Mouse (Mus musculus) left cerebral cortex, postnatal 4 days (tissue): ENCODE results near the gene Stat6. TPM values are rescaled to one million over a fixed set of nuclear protein-coding genes. Genes with fewer than 3 reads are reported as not detected.
"Not testable (repeated sequence)": the region's sequence is repeated elsewhere in the genome, so short reads cannot be mapped to it uniquely, and the experiment has no call there.

ENCODE experiments used
- DNase-seq: peaks from one replicate; pipeline ENCODE4 v3.0.0-alpha.2; 2022
- intact Hi-C: fragments of 180-260 bp; cut with DNase I; formaldehyde crosslinking; loops from one replicate; pipeline ENCODE4 v1.15.1; 2025
- total RNA-seq, 2 experiments: library from RNA; stranded (reverse); gene quantifications; 2 replicates each; pipeline ENCODE4 v1.2.3; 2021

Gene Stat6
- total RNA-seq, 2 experiments from 2014 or later = 6.0 to 6.1 TPM

GRCm38 (mm10) chr10:127641861-127642771, 670 bp upstream of the Stat6 start:
- peak; percentile 86 for DNase-seq
- intact Hi-C loops = no loop called here

GRCm38 (mm10) chr10:127643553-127644238, 910 bp downstream of the Stat6 start:
- DNase-seq = no peak
- intact Hi-C loops = no loop called here

- intact Hi-C loops = no loop called here
- DNase-seq = no peak
Measured at GRCm38 (mm10) chr10:127645791-127646190, 3.0 kb downstream of the Stat6 start.

- no peak for DNase-seq
- intact Hi-C loops = no loop called here
Measured at GRCm38 (mm10) chr10:127652906-127653638, 10.3 kb downstream of the Stat6 start.

GRCm38 (mm10) chr10:127654970-127655579, 12.3 kb downstream of the Stat6 start:
- DNase-seq = no peak
- intact Hi-C loops = no loop called here

GRCm38 (mm10) chr10:127657617-127658016, 14.8 kb downstream of the Stat6 start:
- DNase-seq, intact Hi-C loops: not testable (repeated sequence)

- intact Hi-C loops = no loop called here
- no peak for DNase-seq
Measured at GRCm38 (mm10) chr10:127658076-127658475, 15.3 kb downstream of the Stat6 start.

- intact Hi-C loops = no loop called here
- no peak for DNase-seq
Measured at GRCm38 (mm10) chr10:127659551-127659950, 16.8 kb downstream of the Stat6 start.

- intact Hi-C loops = no loop called here
- DNase-seq = no peak
Measured at GRCm38 (mm10) chr10:127661291-127661914, 18.6 kb downstream of the Stat6 start.

- no peak for DNase-seq
- intact Hi-C loops = no loop called here
Measured at GRCm38 (mm10) chr10:127661915-127662663, 19.3 kb downstream of the Stat6 start.

- intact Hi-C loops = no loop called here
- peak; percentile 44 for DNase-seq
Measured at GRCm38 (mm10) chr10:127662666-127663253, 20.0 kb downstream of the Stat6 start.

- intact Hi-C loops = no loop called here
- no peak for DNase-seq
Measured at GRCm38 (mm10) chr10:127663590-127663989, 20.8 kb downstream of the Stat6 start.

- intact Hi-C loops = no loop called here
- DNase-seq = no peak
Measured at GRCm38 (mm10) chr10:127664166-127664565, 21.4 kb downstream of the Stat6 start.

- intact Hi-C loops = no loop called here
- no peak for DNase-seq
Measured at GRCm38 (mm10) chr10:127664891-127665290, 22.1 kb downstream of the Stat6 start.

- intact Hi-C loops = no loop called here
Measured at GRCm38 (mm10) chr10:127665366-127666181, 22.8 kb downstream of the Stat6 start.

GRCm38 (mm10) chr10:127666501-127667268, 23.9 kb downstream of the Stat6 start, which contains the start of gene Nemp1:
Gene Nemp1, plus strand, starts transcription at chr10:127666901.
- intact Hi-C loops = no loop called here
- peak; percentile 51 for DNase-seq

More at GRCm38 (mm10) chr10:127665366-127666181, 22.8 kb downstream of the Stat6 start:
- no peak for DNase-seq
